Mouse (Mus musculus): ENCODE results near the gene Mesp1.
"Not testable (repeated sequence)": the region's sequence is repeated elsewhere in the genome, so short reads cannot be mapped to it uniquely, and the experiment has no call there.

The Mesp1 gene

DNA sequence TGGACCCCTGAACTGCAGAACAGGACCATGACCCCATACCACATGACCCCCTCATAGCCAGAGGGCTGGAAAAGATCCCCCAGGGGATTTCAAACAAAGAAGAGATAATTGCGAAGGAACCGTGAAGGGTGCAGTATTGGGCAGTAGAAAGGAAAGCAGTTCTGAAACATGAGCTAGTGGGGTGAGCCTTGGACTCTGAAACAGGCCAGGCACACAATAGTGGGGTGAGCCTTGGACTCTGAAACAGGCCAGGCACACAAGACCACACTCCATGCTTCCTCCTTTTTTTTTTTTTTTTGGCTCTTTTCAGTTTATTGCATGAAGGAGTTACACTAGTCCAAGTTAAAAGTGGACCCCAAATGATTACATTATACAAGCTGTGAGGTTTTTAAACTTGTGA is 3.8 kb downstream of the Mesp1 start:
- not testable (repeated sequence) for DNase-seq (ENCODE audit: low read depth)

DNA sequence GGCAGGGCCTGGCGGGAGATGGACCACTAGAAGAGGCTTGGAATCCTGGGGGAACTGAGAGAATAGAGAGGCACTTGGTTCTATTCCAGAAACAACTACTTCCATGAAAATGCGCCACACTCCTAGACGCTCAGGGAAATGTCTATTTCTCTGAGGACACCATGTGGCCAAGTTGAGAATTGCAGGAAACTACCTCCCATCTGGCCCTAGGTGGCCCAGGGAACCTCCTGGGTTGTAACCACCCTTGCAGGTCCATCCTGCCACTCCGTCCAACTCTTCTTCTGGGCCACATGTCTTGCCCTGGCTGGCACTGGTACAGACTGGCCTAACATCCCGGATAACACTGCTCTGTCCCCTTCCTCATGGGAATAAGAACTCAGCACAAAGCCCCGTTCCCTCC is 7.3 kb downstream of the Mesp1 start:
- DNase-seq (ENCODE audit: low read depth), result peak; percentile 90

DNA sequence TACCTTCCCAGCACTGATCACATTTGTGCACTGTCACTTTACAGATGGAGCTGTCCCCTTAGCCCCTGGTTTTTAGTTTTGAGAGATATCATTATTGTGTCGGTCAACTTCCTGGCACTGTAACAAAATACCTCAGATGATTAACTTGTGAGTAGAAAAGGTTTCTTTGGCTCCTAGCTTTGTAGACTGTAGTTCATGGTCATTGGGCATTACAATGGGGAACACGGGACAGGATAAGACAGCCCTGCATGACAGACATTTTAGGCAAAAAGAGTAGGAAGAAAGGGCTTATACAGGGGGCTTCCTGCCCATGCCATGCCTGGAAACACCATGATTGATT is 11.1 kb downstream of the Mesp1 start:
- DNase-seq (ENCODE audit: low read depth), result peak; percentile 11

DNA sequence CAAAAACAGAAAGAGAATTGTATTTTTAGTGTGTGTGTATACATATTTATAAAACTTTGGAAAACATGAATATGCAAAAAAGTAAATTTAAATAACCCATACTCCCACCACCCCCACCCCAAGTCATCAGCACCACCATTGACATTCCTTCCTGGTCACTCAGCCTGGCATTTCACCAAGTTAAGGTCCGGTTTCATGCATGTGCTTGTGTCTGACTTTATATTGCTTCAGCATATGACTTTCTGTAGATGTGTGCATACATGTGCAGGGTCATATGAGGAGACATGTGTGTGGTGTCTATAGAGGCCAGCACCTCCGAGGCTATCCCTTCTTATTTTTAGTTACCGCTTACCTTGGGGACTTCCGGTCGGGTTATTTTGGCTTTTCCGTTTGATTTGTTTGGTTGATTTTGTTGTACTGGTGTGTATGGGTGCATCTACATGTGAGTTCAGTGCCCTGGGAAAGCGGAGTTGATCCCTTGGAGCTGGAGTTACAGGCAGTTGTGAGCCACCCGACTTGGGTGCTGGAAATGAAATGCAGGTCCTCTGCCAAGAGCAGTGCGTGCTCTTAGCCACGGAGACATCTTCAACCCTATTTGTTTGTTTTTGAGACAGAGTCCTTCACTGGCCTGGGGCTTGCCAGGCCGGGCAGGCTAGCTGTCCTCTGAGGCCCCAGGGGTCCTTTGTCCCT is 11.6 kb downstream of the Mesp1 start:
- peak; percentile 85 for DNase-seq (ENCODE audit: low read depth)

- peak; percentile 93 for DNase-seq (ENCODE audit: low read depth)
Measured at GRCm38 (mm10) chr7:79780647-79781626, 12.7 kb downstream of the Mesp1 start.

GRCm38 (mm10) chr7:79771561-79772512 is 21.8 kb downstream of the Mesp1 start:
- peak; percentile 10 for DNase-seq (ENCODE audit: low read depth)

DNA sequence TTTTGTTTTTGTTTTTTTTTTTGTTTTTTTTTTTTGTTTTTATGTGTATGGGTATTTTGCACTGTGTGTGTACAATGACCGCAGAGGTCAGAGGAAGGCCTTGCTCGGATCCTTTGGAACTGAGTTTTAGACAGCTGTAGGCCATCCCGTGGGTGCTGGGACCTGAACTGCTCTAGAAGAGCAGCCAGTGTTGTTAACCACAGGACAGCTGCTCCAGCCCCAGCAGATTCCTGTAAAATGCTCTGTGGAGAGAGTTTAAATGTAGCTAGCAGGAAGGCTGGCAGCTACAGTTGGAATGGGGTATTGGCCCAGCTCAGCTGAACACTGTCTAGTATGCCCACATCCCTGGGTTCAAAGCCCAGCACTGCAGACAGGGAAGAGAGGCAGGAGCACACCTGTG is 23.9 kb downstream of the Mesp1 start:
- DNase-seq (ENCODE audit: low read depth), result no peak

- no peak for DNase-seq (ENCODE audit: low read depth)
Measured at GRCm38 (mm10) chr7:79765991-79766390, 27.6 kb downstream of the Mesp1 start.

DNA sequence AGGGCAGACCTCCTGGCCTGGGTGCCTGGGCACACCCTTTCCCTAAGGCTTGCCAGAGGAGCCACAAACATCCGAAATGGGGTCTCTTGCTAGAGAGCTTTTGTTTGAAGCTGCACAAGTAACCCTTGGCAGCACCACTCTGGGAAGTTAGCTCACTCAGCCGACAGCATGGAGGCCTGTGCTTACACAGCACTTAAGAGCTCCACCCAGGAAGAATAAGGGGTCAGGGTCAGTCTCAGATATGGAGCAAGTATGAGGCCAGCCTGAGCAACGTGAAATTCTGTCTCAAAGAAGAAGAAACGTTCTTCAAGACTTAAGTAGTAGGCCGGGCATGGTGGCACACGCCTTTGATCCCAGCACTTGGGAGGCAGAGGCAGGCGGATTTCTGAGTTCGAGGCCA is 31.5 kb downstream of the Mesp1 start:
- no peak for DNase-seq (ENCODE audit: low read depth)

GRCm38 (mm10) chr7:79761124-79761876 is 32.3 kb downstream of the Mesp1 start:
- no peak for DNase-seq (ENCODE audit: low read depth)

GRCm38 (mm10) chr7:79759766-79760165 is 33.8 kb downstream of the Mesp1 start:
- no peak for DNase-seq (ENCODE audit: low read depth)

- DNase-seq (ENCODE audit: low read depth), result peak; percentile 53
Measured at GRCm38 (mm10) chr7:79758176-79758575, 35.4 kb downstream of the Mesp1 start.

DNA sequence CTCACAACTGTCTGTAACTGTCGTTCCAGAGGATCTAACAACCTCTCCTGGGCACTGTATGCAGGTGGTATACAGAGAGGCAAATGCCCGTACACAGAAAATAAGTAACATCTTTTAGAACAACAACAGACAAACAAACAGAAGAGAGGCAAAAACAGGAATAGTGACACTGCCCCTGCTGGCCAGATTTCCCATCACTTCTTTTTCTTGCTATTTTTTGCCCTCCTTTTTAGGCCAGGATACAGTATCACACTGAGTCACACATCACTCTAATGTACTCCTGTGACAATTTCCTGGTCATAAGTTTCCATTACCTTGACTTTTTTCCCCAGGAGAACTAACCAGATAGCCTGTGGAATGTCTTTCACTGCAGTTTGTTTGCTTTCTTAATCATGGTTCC is 37.3 kb downstream of the Mesp1 start:
- peak; percentile 51 for DNase-seq (ENCODE audit: low read depth)

GRCm38 (mm10) chr7:79749511-79749910 is 44.1 kb downstream of the Mesp1 start:
- no peak for DNase-seq (ENCODE audit: low read depth)

DNA sequence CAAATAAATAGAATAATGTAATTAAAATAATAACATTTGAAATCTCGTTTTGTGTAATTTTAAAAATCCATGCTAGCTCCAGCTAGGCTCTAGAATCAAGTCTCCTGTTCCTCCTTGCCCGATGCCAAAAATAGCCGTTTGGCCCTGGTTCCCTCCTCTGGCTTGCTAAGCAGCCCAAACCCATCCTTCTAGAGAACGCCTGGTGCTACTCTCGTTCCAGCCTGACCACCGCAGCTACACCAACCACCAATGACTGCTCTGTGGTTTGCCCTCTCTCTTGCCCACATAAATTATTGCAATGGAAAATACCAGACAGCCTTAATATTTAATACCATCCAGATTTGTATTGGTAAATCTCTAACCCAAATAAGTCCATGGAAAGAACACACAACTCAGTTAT is 45.9 kb downstream of the Mesp1 start:
- peak; percentile 61 for DNase-seq (ENCODE audit: low read depth)

GRCm38 (mm10) chr7:79744585-79744984 is 49.0 kb downstream of the Mesp1 start:
- DNase-seq (ENCODE audit: low read depth), result no peak

DNA sequence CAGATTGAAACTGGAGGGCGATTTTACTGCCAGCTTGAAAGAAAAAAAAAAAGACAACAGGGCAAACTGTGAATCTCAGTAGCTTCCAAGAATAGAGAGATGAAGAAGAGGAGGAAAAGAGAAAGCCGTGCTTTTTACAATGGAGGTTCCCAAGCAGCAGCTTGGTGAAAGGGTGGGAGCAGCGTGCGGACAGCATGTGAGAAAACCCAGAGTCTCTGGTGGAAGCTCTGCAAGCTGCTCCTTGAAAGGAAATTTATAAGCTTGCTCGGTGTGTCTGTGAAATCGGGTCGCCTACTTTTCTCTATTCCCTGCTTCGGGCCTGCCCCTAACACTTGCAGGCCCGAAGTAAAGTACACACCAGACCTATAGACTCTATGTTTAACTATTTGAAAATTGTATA is 49.5 kb downstream of the Mesp1 start:
- DNase-seq (ENCODE audit: low read depth), result no peak

DNA sequence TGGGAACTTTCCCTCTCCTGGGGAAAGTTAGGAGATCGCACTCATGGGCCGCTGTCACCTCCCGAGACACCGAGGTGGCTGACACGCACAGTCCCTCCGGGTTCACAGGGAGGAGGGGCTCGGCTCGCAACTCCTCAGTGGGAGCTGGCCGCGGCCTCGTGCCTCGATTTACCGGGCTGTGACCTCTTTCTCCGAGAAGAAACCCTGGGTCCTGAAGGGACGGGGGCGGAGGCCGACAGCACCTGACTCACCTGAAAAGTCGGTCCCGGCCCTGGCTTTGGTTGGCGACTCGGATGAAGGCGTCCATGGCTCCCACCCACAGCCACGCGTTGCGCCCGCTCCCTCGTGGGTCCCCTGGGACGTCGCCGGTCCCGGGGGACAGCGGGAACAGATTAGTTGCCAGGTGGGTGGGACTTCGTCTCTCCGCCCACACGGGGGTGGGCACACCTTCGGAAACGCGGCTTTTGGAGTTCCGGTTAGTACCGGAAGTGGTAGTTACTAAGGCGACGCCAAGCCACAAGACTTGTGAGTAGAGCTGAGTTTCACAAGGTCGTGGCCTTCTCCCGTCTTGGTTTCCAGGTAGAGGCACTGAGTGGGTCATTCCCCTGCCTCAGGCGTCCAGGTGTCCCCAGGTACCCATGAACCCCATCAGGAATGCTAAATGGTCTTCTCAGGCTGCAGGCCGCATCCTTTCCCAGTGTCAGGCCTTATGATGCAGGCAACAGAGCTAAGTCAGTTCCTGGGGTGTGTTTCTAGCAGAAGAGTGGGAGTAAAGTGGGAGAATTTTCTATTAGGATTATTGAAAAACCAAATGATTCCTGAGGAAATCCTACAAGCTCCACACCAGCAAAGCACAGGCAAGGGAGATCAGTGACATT is 50.7 kb downstream of the Mesp1 start, which contains the start of the genes Pex11a and Wdr93:
Gene Pex11a, minus strand, starts transcription at position 473 of the 878 bp plus-strand sequence.
Gene Wdr93, plus strand, starts transcription at position 505 of the 878 bp plus-strand sequence.
- peak; percentile 91 for DNase-seq (ENCODE audit: low read depth)

GRCm38 (mm10) chr7:79742277-79742658 is 51.3 kb downstream of the Mesp1 start:
- no peak for DNase-seq (ENCODE audit: low read depth)
